Mouse (Mus musculus): ENCODE measurements around the gene Olfr97. TPM values are rescaled to one million over a fixed set of nuclear protein-coding genes. Genes with fewer than 3 reads are reported as not detected.
A peak's percentile ranks its signal among the peaks of the same experiment; 100 is the strongest.

Gene Olfr97
- polyA plus RNA-seq, 1 experiment from 2014 or later: not detected

DNA sequence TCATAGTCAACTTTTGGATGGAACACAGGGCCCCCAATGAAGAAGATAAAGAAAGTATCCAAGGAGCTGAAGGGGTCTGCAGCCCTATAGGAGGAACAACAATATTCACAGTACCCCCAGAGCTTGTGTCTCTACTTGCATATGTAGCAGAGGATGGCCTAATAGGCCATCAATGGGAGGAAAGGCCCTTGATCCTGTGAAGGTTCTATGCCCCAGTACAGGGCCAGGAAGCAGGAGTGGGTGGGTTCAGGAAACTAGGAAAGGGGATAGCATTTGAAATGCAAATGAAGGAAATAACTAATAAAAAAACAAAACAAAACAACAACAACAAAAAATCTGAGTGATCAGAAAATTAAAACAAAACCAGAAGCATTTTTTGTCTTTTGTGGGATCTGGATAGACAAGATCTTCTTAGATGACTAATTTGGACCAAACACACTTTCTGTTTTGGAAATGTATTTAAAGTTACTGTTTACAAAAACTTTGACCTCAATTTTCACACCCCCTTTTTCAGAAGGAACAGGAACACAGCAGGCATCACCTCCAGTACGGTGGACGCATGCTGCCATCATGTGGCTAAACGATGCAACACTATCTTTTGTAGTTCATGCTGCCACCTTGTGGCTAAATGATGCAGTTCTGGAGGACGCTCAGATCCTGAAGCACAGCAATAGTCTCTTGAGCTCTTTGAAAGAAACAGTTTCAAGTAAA lies 33.8 kb downstream of the Olfr97 start:
- Histone ChIP-seq H3K9ac (replicated peaks; ENCODE audit: low read depth) (no peak overlapping the region), H3K4me2 (replicated peaks; ENCODE audit: low read depth, low read length) (no peak overlapping the region), H3K27ac (ENCODE audit: low read length) (no peak overlapping the region), H3K4me3 (ENCODE audit: low read depth, low read length) (no peak overlapping the region), H3K9me3 (ENCODE audit: low read length) (no peaks in the 10 kb centered on the region), H3K4me1 (ENCODE audit: insufficient read depth, low read depth, low read length) (no peaks in the 10 kb centered on the region), H3K27me3 (replicated peaks; ENCODE audit: insufficient read depth, low read length) (no peaks in the 10 kb centered on the region), H3K36me3 (ENCODE audit: insufficient read depth, low read length) (no peaks in the 10 kb centered on the region)
- peak; percentile 100 for TF ChIP-seq CTCF (IDR thresholded peaks at IDR 0.05)
- TF ChIP-seq EP300 (IDR thresholded peaks at IDR 0.05): no peak
- 0% methylated on average over 4 of the region's 4 CpGs for WGBS
- ATAC-seq (peak; percentile 70), DNase-seq (ENCODE audit: low spot score) (peak; percentile 81)

DNA sequence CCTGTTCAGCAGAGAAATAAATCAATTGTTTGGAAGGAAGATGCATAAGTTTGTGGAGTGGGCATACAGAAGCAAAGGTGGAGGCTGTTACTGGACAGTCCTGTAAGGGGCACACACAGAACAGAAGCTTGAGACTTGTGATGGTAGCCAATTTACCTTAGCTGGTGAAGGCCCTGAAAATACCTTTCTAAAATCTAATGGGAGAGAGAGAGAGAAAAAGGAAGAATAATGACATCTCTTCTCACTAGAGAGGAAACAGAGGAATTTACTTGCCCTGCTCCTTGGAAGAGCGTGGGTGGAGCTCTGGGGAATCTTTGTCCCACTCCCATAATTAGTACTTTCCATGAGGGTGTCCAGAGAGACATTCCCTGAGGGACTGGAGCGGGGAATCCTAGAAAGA lies 36.2 kb downstream of the Olfr97 start, which contains the start of gene Olfr94:
Gene Olfr94 (minus strand): TSS at position 101 of the 400 bp plus-strand sequence.
- TF ChIP-seq EP300 (IDR thresholded peaks at IDR 0.05) (no peak), CTCF (IDR thresholded peaks at IDR 0.05) (no peak)
- 63% methylated on average over 2 of the region's 2 CpGs for WGBS
- ATAC-seq (no peak), DNase-seq (ENCODE audit: low spot score) (no peak)
- no peaks in the 10 kb centered on the region for H3K36me3 ChIP-seq (ENCODE audit: insufficient read depth, low read length)
- no peaks in the 10 kb centered on the region for H3K4me1 ChIP-seq (ENCODE audit: insufficient read depth, low read depth, low read length)
- no peak within 1 kb of the TSS for H3K27ac ChIP-seq (ENCODE audit: low read length)
- peaks cover 13% of the 10 kb centered on the region for H3K27me3 ChIP-seq (replicated peaks; ENCODE audit: insufficient read depth, low read length)
- no peak within 1 kb of the TSS for H3K4me3 ChIP-seq (ENCODE audit: low read depth, low read length)
- no peak within 1 kb of the TSS for H3K4me2 ChIP-seq (replicated peaks; ENCODE audit: low read depth, low read length)
- no peaks in the 10 kb centered on the region for H3K9me3 ChIP-seq (ENCODE audit: low read length)
- H3K9ac ChIP-seq (replicated peaks; ENCODE audit: low read depth): no peak within 1 kb of the TSS

DNA sequence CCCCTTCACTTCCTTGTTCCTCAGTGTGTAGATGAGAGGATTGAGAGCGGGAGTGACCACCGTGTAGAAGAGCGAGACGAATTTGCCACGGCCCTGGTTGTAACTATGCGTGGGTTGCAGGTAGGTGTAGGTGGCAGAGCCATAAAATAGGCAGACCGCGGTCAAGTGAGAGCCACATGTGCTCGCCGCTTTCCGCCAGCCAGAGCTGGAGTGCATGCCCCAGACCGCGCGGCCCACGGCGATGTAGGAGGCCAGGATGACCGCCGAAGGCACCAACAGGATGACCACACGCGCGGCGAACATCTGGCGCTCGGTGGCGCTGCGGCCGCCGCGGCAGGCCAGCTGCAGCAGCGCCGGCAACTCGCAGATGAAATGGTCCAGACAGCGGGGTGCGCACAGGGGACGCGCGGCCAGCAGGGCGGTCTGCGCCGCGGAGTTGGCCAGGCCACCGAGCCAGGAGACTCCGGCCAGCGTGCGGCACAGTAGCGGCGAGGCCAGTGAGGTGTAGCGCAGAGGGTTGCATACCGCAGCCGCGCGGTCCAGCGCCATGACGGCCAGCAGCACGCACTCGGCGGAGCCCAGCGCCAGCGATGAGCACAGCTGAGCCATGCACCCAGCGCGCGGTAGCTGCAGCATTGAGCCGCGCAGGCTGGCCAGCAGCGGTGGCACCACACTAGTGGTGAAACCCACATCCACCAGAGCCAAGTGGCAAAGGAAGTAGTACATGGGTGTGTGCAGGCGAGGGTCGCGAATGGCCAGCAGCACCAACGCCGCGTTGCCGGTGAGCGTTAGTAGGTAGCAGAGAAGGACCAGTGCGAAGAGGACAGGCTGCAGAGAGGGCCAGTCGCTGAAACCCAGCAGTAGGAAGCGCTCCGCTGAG lies 40.0 kb downstream of the Olfr97 start:
- peak overlapping the region; percentile 54 for H3K4me2 ChIP-seq (replicated peaks; ENCODE audit: low read depth, low read length)
- ATAC-seq (peak; percentile 37; the same call in 1 of the 2 replicates), DNase-seq (ENCODE audit: low spot score) (no peak)
- no peak overlapping the region for H3K27ac ChIP-seq (ENCODE audit: low read length)
- TF ChIP-seq CTCF (IDR thresholded peaks at IDR 0.05) (peak; percentile 5; the same call in 1 of the 2 replicates), EP300 (IDR thresholded peaks at IDR 0.05) (no peak)
- H3K9me3 ChIP-seq (ENCODE audit: low read length): no peaks in the 10 kb centered on the region
- no peaks in the 10 kb centered on the region for H3K36me3 ChIP-seq (ENCODE audit: insufficient read depth, low read length)
- WGBS: 2% methylated on average over 76 of the region's 77 CpGs
- H3K27me3 ChIP-seq (replicated peaks; ENCODE audit: insufficient read depth, low read length): peaks cover 13% of the 10 kb centered on the region
- no peak overlapping the region for H3K9ac ChIP-seq (replicated peaks; ENCODE audit: low read depth)
- peak overlapping the region; percentile 21 for H3K4me3 ChIP-seq (ENCODE audit: low read depth, low read length)
- no peaks in the 10 kb centered on the region for H3K4me1 ChIP-seq (ENCODE audit: insufficient read depth, low read depth, low read length)

DNA sequence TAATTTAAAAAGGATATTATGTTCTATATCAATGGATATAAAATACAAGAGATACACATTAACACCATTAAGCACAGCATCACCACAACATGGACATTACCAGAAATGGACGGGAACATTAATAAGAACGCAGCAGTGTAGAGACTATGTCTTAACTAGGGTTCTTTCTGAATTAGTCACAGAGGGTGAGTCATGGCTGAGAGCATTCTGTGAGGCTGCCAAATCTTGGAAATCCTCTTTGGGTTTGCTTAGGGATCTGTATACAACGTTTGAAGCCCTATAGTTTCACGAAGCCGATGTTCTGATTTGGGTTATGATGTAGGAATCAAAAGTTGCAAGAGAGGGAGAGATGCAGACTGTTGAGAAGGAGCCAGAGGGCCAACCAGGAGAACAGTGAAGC lies 42.3 kb downstream of the Olfr97 start:
- H3K9me3 ChIP-seq (ENCODE audit: low read length): no peaks in the 10 kb centered on the region
- ATAC-seq (no peak), DNase-seq (ENCODE audit: low spot score) (no peak)
- H3K4me3 ChIP-seq (ENCODE audit: low read depth, low read length): no peak overlapping the region
- TF ChIP-seq EP300 (IDR thresholded peaks at IDR 0.05) (no peak), CTCF (IDR thresholded peaks at IDR 0.05) (no peak)
- no peak overlapping the region for H3K9ac ChIP-seq (replicated peaks; ENCODE audit: low read depth)
- WGBS: 87% methylated on average over 5 of the region's 5 CpGs
- H3K4me2 ChIP-seq (replicated peaks; ENCODE audit: low read depth, low read length): no peak overlapping the region
- no peaks in the 10 kb centered on the region for H3K4me1 ChIP-seq (ENCODE audit: insufficient read depth, low read depth, low read length)
- peaks cover 13% of the 10 kb centered on the region for H3K27me3 ChIP-seq (replicated peaks; ENCODE audit: insufficient read depth, low read length)
- H3K36me3 ChIP-seq (ENCODE audit: insufficient read depth, low read length): no peaks in the 10 kb centered on the region
- no peak overlapping the region for H3K27ac ChIP-seq (ENCODE audit: low read length)

DNA sequence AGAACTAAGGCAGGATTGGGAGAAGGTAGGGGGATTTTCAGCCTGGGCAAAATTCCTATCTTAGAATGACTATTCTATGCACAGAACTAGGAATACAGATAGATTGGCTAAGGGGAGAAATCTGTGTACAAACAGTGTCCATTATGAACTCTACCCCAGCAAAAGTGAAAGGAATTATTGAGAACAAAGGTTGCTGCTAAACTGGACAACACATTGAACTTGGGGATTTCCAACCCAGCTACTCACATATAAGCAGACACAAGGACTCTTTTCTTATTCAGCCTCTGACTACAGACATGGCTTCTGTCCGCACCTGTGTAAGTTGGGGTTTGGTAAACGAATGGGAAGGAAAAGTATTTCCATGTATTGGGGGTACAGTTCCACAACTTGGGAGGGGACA lies 43.5 kb downstream of the Olfr97 start, which contains the start of gene Ubd:
Gene Ubd (plus strand): TSS at position 237 of the 400 bp plus-strand sequence.
- H3K36me3 ChIP-seq (ENCODE audit: insufficient read depth, low read length): no peaks in the 10 kb centered on the region
- H3K4me1 ChIP-seq (ENCODE audit: insufficient read depth, low read depth, low read length): no peaks in the 10 kb centered on the region
- H3K9ac ChIP-seq (replicated peaks; ENCODE audit: low read depth): no peak within 1 kb of the TSS
- H3K9me3 ChIP-seq (ENCODE audit: low read length): no peaks in the 10 kb centered on the region
- WGBS: 76% methylated on average over 2 of the region's 2 CpGs
- H3K27me3 ChIP-seq (replicated peaks; ENCODE audit: insufficient read depth, low read length): peaks cover 13% of the 10 kb centered on the region
- no peak within 1 kb of the TSS for H3K4me3 ChIP-seq (ENCODE audit: low read depth, low read length)
- no peak for TF ChIP-seq EP300 (IDR thresholded peaks at IDR 0.05)
- DNase-seq (ENCODE audit: low spot score) (no peak), ATAC-seq (no peak)
- no peak within 1 kb of the TSS for H3K27ac ChIP-seq (ENCODE audit: low read length)
- no peak within 1 kb of the TSS for H3K4me2 ChIP-seq (replicated peaks; ENCODE audit: low read depth, low read length)

DNA sequence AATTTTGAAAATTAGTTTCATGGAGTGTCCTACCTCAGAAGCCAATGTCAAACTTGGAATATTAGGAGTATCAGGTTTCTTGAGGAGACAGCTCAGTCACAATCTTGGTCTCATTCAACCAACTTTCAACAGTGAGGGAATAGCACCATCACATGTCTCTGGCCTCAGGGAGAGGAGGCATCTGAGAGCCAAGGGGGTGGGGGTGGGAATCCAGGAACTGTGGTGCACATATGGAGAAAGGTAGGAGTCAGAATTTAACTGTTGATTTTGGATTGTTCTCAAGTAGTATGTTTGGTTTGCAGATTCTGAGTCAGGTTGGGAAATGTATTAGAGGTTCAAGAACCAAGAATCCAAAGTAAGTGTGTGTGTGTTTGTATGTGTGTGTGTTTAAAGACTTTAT lies 44.1 kb downstream of the Olfr97 start:
- Histone ChIP-seq H3K9ac (replicated peaks; ENCODE audit: low read depth) (no peak overlapping the region), H3K27me3 (replicated peaks; ENCODE audit: insufficient read depth, low read length) (peaks cover 12% of the 10 kb centered on the region), H3K4me3 (ENCODE audit: low read depth, low read length) (no peak overlapping the region), H3K36me3 (ENCODE audit: insufficient read depth, low read length) (no peaks in the 10 kb centered on the region), H3K9me3 (ENCODE audit: low read length) (no peaks in the 10 kb centered on the region), H3K4me1 (ENCODE audit: insufficient read depth, low read depth, low read length) (no peaks in the 10 kb centered on the region), H3K4me2 (replicated peaks; ENCODE audit: low read depth, low read length) (no peak overlapping the region), H3K27ac (ENCODE audit: low read length) (no peak overlapping the region)
- TF ChIP-seq EP300 (IDR thresholded peaks at IDR 0.05) (no peak), CTCF (IDR thresholded peaks at IDR 0.05) (no peak)
- ATAC-seq (no peak), DNase-seq (ENCODE audit: low spot score) (no peak)

Measured in lung, postnatal 0 days (tissue).